Mouse (Mus musculus) hindbrain, embryonic 13.5 days (tissue): ENCODE results near the gene Hist1h2bk. TPM values are rescaled to one million over a fixed set of nuclear protein-coding genes. Genes with fewer than 3 reads are reported as not detected.
A peak's percentile ranks its signal among the peaks of the same experiment; 100 is the strongest.
"Not testable (repeated sequence)": the region's sequence is repeated elsewhere in the genome, so short reads cannot be mapped to it uniquely, and the experiment has no call there.

ENCODE experiments used
- ATAC-seq: fragments of 200-750 bp; cut with Nextera tagmentation; 2 replicates; pipeline ENCODE4 v1.8.0; 2017; ENCODE audit warnings: moderate TSS enrichment; ENCODE audit not compliant: low FRiP score
- H3K27ac ChIP-seq: fragments of 300-500 bp; sonication (generic); 2 replicates; pipeline ENCODE4 v1.5.1; 2015; ENCODE audit warnings: inconsistent platforms, mild to moderate bottlenecking, moderate library complexity
- H3K27me3 ChIP-seq: fragments of 300-500 bp; sonication (generic); 2 replicates; pipeline ENCODE4 v1.6.1; 2015; ENCODE audit warnings: mild to moderate bottlenecking, inconsistent platforms
- H3K36me3 ChIP-seq: fragments of 300-500 bp; sonication (generic); 2 replicates; pipeline ENCODE4 v1.6.1; 2015; ENCODE audit warnings: mild to moderate bottlenecking, inconsistent platforms
- H3K4me1 ChIP-seq: fragments of 300-500 bp; sonication (generic); replicated peaks from 2 replicates; pipeline ENCODE4 v1.6.1; 2015; ENCODE audit warnings: inconsistent platforms
- H3K4me2 ChIP-seq: fragments of 300-500 bp; sonication (generic); 2 replicates; pipeline ENCODE4 v1.6.1; 2015; ENCODE audit warnings: inconsistent platforms, mild to moderate bottlenecking, moderate library complexity
- H3K4me3 ChIP-seq: fragments of 300-500 bp; sonication (generic); 2 replicates; pipeline ENCODE4 v1.5.1; 2015; ENCODE audit warnings: mild to moderate bottlenecking, inconsistent platforms
- H3K9ac ChIP-seq: fragments of 300-500 bp; sonication (generic); 2 replicates; pipeline ENCODE4 v1.6.1; 2015; ENCODE audit warnings: mild to moderate bottlenecking, inconsistent platforms
- H3K9me3 ChIP-seq: fragments of 300-500 bp; sonication (generic); 2 replicates; pipeline ENCODE4 v1.6.1; 2016; ENCODE audit warnings: inconsistent platforms
- WGBS: fragments of 180-500 bp; shearing (Covaris S2); methylation state at CpG from one replicate; pipeline ENCODE4 v1.1.7; 2015; 5-methylcytosine and 5-hydroxymethylcytosine counted together
- polyA plus RNA-seq: library from polyadenylated mRNA; unstranded; fragments of >200 nt; fragmentation: Nextera tagmentation; extraction: Ambion mirVana; gene quantifications from 2 replicates; pipeline ENCODE4 v1.2.1, GENCODE M21; 2015

Gene Hist1h2bk
- polyA plus RNA-seq, 1 experiment from 2014 or later: 3.1 TPM

DNA sequence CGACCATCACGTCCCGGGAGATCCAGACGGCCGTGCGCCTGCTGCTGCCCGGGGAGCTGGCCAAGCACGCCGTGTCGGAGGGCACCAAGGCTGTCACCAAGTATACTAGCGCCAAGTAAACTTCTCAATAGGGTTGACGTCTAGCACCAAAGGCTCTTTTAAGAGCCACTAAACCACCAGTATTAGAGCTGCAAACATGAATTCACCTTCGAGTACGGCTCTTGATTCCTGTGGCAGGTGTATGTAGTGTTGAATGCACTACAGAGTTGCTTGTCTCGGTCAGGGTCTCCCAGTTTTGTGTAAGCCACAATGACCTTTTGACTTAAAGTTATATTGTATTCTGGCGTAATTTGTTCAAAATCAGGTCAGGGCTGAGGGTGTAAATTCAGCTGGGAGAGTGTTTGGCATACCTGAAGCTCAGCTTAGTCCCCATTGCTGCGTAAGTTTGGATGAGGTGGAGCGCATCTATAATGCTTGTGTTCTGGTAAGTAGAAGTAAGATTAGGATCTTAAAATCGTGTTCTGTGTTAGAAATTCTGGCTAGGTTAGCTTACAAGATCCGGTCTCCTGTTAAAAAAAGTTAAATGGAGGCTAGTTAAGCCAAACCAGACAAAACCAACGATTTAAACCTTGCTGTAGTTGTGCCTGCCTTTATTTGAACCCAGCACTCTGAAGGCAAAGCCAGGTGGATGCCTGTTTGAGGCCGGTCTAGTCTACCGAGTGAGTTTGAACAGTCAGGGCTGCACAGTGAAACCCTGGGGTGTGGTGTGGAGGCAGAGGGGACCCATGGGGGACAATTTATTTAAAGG, 683 bp downstream of the Hist1h2bk start:
- H3K4me1 ChIP-seq: peaks cover 25% of the 10 kb centered on the region
- H3K4me3 ChIP-seq: peak overlapping the region; percentile 42
- no peaks in the 10 kb centered on the region for H3K27me3 ChIP-seq
- peak overlapping the region; percentile 70 for H3K4me2 ChIP-seq
- H3K9me3 ChIP-seq: no peaks in the 10 kb centered on the region
- peak overlapping the region; percentile 77; the same call in 1 of the 2 replicates for H3K27ac ChIP-seq
- H3K36me3 ChIP-seq: no peaks in the 10 kb centered on the region
- H3K9ac ChIP-seq: peak overlapping the region; percentile 62; the same call in 1 of the 2 replicates
- 3% methylated on average over 23 of the region's 23 CpGs for WGBS
- peak; percentile 25; the same call in 1 of the 2 replicates for ATAC-seq

DNA sequence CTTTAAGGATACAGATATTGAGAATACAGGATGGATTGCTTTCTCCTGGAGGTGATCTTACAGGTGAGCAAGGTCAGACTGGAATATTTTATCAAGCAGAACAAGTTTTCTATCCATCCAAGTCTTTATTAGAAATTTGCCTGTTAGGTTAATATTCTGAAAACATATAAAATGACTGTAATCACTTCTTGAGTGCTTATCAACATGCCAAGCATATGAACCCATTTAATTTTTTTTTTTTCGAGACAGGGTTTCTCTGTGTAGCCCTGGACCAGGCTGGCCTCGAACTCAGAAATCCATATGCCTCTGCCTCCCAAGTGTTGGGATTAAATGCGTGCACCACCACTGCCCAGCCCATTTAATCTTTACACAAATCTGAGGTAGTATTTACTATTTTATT, 1.3 kb downstream of the Hist1h2bk start:
- H3K9me3 ChIP-seq: no peaks in the 10 kb centered on the region
- H3K4me1 ChIP-seq: peaks cover 29% of the 10 kb centered on the region
- no peaks in the 10 kb centered on the region for H3K27me3 ChIP-seq
- H3K4me3 ChIP-seq: peak overlapping the region; percentile 42; the same call in 1 of the 2 replicates
- no peak for ATAC-seq
- H3K9ac ChIP-seq: peak overlapping the region; percentile 62; the same call in 1 of the 2 replicates
- H3K36me3 ChIP-seq: no peaks in the 10 kb centered on the region
- H3K27ac ChIP-seq: no peak overlapping the region; the same call in 1 of the 2 replicates
- WGBS: 59% methylated on average over 3 of the region's 3 CpGs
- peak overlapping the region; percentile 70 for H3K4me2 ChIP-seq

GRCm38 (mm10) chr13:22037415-22037814, 1.7 kb downstream of the Hist1h2bk start:
- no peak for ATAC-seq

DNA sequence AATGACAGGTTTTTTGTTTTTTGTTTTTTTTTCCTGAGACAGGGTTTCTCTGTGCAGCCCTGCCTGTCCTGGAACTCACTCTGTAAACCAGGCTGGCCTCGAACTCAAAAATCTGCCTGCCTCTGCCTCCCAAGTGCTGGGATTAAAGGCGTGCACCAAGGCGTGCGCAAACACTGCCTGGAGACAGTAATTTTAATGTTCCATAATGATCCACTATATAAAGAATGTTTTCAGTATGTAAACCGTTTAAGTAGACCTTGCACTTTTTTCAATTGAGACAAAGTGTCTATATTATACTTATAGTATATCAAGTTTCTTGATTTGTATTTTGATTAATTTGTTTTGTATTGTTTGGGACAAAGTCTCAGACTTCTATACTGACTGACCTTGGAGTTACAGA, 3.7 kb downstream of the Hist1h2bk start:
- 74% methylated on average over 5 of the region's 5 CpGs for WGBS

More at GRCm38 (mm10) chr13:22037415-22037814, 1.7 kb downstream of the Hist1h2bk start:
- Histone ChIP-seq H3K4me1 (peaks cover 33% of the 10 kb centered on the region), H3K36me3 (no peaks in the 10 kb centered on the region), H3K27ac (no peak overlapping the region), H3K27me3 (no peaks in the 10 kb centered on the region), H3K4me3 (no peak overlapping the region), H3K4me2 (no peak overlapping the region), H3K9ac (no peak overlapping the region), H3K9me3 (no peaks in the 10 kb centered on the region)
- WGBS: 87% methylated on average over 2 of the region's 2 CpGs

GRCm38 (mm10) chr13:22039951-22040463, 4.3 kb downstream of the Hist1h2bk start:
- Histone ChIP-seq H3K36me3 (no peaks in the 10 kb centered on the region), H3K9me3 (no peaks in the 10 kb centered on the region), H3K9ac (peak overlapping the region; percentile 60; the same call in 1 of the 2 replicates), H3K27ac (peak overlapping the region; percentile 85), H3K4me2 (peak overlapping the region; percentile 65), H3K4me3 (peak overlapping the region; percentile 37), H3K4me1 (peaks cover 30% of the 10 kb centered on the region), H3K27me3 (no peaks in the 10 kb centered on the region)
- WGBS: 9% methylated on average over 2 of the region's 2 CpGs
- no peak for ATAC-seq

More for the DNA sequence above, 3.7 kb downstream of the Hist1h2bk start:
- peaks cover 36% of the 10 kb centered on the region for H3K4me1 ChIP-seq
- H3K4me2 ChIP-seq: no peak overlapping the region
- no peak overlapping the region for H3K27ac ChIP-seq
- no peaks in the 10 kb centered on the region for H3K9me3 ChIP-seq
- no peak overlapping the region for H3K4me3 ChIP-seq
- no peaks in the 10 kb centered on the region for H3K36me3 ChIP-seq
- no peaks in the 10 kb centered on the region for H3K27me3 ChIP-seq
- H3K9ac ChIP-seq: no peak overlapping the region
- no peak for ATAC-seq

DNA sequence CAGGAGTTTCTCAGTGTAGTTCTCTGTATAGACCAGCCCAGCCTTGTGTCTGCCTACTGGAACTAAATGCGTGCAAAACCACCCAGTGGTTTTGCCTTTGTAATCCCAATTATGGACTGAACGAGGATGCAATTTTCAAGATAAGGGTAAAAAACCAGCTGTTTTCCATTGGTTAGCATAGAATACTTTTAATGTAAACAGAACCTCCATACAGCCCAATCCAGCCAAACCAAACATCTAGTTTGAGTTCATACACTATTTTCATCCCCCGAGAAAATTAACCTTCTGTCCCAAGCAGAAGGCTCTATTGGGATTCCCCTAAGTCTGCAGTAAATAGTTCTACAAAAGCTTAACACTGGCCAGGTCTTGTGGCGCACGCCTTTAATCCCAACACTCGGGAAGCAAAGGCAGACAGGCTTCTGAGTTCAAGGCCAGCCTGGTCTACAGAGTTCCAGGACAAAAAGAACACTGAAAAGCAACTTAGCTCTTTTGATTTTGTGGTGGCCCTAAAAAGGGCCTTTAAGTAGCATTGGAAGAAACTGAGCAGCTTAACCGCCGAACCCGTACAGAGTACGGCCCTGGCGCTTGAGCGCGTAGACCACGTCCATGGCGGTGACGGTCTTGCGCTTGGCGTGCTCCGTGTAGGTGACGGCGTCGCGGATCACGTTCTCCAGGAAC, 4.9 kb downstream of the Hist1h2bk start:
- Histone ChIP-seq H3K9ac (peak overlapping the region; percentile 60), H3K27me3 (no peaks in the 10 kb centered on the region), H3K4me3 (peak overlapping the region; percentile 37), H3K36me3 (no peaks in the 10 kb centered on the region), H3K4me1 (peaks cover 29% of the 10 kb centered on the region), H3K27ac (peak overlapping the region; percentile 85), H3K9me3 (no peaks in the 10 kb centered on the region), H3K4me2 (peak overlapping the region; percentile 65)
- under 1% methylated on average over 24 of the region's 24 CpGs for WGBS
- ATAC-seq: 0 out of 2 replicates have a peak, but pooled peaks have one; percentile 23

- peak within 1 kb of the TSS; percentile 64 for H3K9ac ChIP-seq
- 0% methylated on average over 24 of the region's 27 CpGs for WGBS
- peaks cover 28% of the 10 kb centered on the region for H3K4me1 ChIP-seq
- not testable (repeated sequence) for H3K9me3 ChIP-seq, H3K36me3 ChIP-seq, H3K27me3 ChIP-seq
- H3K27ac ChIP-seq: peak within 1 kb of the TSS; percentile 85
- H3K4me2 ChIP-seq: peak within 1 kb of the TSS; percentile 65
- peak; percentile 43 for ATAC-seq
- peak within 1 kb of the TSS; percentile 40 for H3K4me3 ChIP-seq
Measured at GRCm38 (mm10) chr13:22041142-22041536, 5.5 kb downstream of the Hist1h2bk start, which contains the start of gene Hist1h4i. Gene Hist1h4i (minus strand): TSS chr13:22041362.

DNA sequence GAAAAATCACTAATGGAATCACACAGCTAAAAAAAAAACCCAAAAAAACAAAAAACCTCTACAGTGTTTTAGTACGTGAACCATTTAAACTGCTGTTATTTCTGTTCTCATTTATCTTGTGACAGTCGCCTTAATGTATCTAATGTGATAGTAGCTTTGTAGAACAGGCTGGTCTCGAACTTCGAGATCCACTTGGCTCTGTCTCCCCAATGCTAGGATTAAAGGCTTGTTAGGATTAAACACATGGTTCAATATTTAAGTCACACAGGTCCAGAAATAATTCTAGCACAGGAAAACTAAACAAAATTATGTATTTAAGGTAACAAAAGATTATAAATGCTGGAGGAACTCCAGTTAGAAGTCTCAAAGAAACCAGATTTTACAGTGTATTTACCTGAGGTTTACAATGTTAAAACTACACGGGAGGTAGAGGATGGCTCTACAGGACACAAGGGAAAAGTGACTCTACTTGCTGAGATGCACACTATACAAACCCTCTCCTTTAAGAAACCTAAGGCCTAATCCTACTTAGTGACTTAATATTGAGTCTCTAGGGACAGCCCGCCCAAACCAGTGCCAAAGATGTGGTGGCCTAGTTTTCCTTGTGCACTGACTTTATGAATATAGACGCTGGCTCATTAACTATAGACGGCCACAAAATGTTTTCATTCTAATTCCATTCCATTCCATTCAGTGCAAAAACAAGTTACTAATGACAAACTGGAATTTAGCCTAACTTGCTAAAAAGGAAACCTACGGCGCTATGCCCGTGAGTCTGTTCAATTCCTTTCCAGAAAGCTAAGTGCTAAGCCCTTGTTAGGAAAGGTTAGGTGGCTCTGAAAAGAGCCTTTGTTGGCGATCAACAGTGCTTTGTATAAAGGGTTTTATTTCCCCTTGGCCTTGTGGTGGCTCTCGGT, 6.2 kb downstream of the Hist1h2bk start:
- Histone ChIP-seq H3K36me3 (no peaks in the 10 kb centered on the region), H3K9me3 (no peaks in the 10 kb centered on the region), H3K4me2 (peak overlapping the region; percentile 65), H3K27ac (peak overlapping the region; percentile 84), H3K4me3 (peak overlapping the region; percentile 40), H3K4me1 (peaks cover 22% of the 10 kb centered on the region), H3K9ac (peak overlapping the region; percentile 64), H3K27me3 (no peaks in the 10 kb centered on the region)
- WGBS: 2% methylated on average over 13 of the region's 13 CpGs
- ATAC-seq: no peak

DNA sequence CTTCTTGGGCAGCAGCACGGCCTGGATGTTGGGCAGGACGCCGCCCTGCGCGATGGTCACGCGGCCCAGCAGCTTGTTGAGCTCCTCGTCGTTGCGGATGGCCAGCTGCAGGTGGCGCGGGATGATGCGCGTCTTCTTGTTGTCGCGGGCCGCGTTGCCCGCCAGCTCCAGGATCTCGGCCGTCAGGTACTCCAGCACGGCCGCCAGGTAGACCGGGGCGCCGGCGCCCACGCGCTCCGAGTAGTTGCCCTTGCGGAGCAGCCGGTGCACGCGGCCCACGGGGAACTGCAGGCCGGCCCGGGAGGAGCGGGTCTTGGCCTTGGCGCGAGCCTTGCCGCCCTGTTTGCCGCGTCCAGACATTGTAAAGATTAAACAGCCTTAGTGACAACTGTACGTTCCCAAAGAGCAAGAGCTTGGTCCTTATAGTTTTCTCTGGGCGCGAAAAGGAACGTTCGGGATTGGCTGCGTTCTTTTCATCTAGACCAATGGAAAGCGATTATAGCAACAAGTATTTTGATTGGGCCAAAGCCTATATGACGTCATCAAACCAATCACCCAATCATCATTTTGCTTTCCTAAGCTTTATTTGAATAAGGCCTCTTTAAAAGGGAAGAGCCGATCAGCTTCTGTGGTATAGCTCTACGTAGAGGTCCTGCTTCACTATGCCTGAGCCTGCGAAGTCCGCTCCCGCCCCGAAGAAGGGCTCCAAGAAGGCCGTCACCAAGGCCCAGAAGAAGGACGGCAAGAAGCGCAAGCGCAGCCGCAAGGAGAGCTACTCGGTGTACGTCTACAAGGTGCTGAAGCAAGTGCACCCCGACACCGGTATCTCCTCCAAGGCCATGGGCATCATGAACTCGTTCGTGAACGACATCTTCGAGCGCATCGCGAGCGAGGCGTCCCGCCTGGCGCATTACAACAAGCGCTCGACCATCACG, 7.2 kb downstream of the Hist1h2bk start, which contains the start of the genes Hist1h2ag and Hist1h2bj:
Gene Hist1h2ag, minus strand, starts transcription at position 377 of the 935 bp plus-strand sequence.
Gene Hist1h2bj, plus strand, starts transcription at position 647 of the 935 bp plus-strand sequence.
- not testable (repeated sequence) for H3K27me3 ChIP-seq, H3K9me3 ChIP-seq, H3K36me3 ChIP-seq
- 0% methylated on average over 43 of the region's 80 CpGs for WGBS
- Histone ChIP-seq H3K9ac (peak within 1 kb of the TSS; percentile 67), H3K4me2 (peak within 1 kb of the TSS; percentile 69), H3K4me3 (peak within 1 kb of the TSS; percentile 40), H3K4me1 (peaks cover 22% of the 10 kb centered on the region), H3K27ac (peak within 1 kb of the TSS; percentile 88)
- ATAC-seq: peak; percentile 95

GRCm38 (mm10) chr13:22043503-22044431, 8.1 kb downstream of the Hist1h2bk start:
- no peaks in the 10 kb centered on the region for H3K27me3 ChIP-seq
- H3K9me3 ChIP-seq: no peaks in the 10 kb centered on the region
- H3K27ac ChIP-seq: peak overlapping the region; percentile 88
- no peaks in the 10 kb centered on the region for H3K36me3 ChIP-seq
- peak; percentile 46 for ATAC-seq
- H3K4me3 ChIP-seq: peak overlapping the region; percentile 40
- H3K4me2 ChIP-seq: peak overlapping the region; percentile 69
- H3K4me1 ChIP-seq: peaks cover 22% of the 10 kb centered on the region
- H3K9ac ChIP-seq: peak overlapping the region; percentile 67
- WGBS: 1% methylated on average over 14 of the region's 14 CpGs
